Mouse (Mus musculus) heart, adult 8-10 months (tissue): ENCODE measurements around the gene Plin3. TPM values are rescaled to one million over a fixed set of nuclear protein-coding genes. Genes with fewer than 3 reads are reported as not detected.

ENCODE experiments used
- DNase-seq: peaks from one replicate; pipeline ENCODE4 v3.0.0; 2022; ENCODE audit warnings: low spot score
- total RNA-seq, 4 experiments: library from RNA; stranded (reverse); gene quantifications; 2 replicates each; pipeline ENCODE4 v1.2.4; 2022

The Plin3 gene
- 100 to 1,000 TPM; 172 to 233 (median 219) TPM for total RNA-seq

GRCm38 (mm10) chr17:56292531-56293222 lies at the start of gene Plin3:
Gene Plin3, minus strand, starts transcription at chr17:56292873.
- peak; percentile 59 for DNase-seq

DNA sequence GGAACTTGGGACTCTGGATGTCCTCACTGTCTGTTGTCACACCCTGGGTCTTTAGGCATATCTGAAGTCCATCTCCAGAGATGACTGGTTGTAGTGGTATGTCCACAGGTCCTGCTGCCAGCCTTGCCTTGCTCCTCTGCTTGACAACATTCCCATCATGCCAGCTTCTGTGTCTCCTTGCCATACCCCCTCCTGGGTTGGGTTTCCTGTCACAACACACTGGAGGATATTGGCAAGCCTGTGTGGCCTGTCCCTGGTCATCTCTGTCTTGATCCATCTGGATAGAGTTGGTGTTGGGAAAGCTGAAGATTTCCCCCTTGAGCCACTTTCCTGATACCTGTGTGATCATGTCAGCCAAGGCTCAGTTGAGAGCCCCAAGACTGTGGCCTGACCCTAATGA lies 48.0 kb upstream of the Plin3 start:
- no peak for DNase-seq

DNA sequence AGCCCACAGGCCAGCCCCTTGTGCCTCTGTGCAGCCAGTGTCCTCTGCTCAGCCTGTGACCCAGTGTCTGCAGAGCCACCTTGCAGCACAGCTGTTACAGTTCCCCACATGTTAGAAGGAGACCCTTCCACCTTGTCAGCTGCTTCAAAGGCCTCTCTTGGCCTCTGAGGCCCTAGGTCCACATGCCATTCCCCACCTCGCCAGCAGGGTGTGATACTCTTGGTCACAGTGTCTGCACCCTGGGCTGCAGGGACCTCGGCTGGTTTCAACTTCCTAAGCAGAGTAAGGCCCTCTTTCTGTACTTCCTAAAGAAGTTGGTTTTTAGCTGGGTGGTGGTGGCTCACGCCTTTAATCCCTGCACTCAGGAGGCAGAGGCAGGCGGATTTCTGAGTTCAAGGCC lies 46.2 kb upstream of the Plin3 start:
- DNase-seq = no peak

DNA sequence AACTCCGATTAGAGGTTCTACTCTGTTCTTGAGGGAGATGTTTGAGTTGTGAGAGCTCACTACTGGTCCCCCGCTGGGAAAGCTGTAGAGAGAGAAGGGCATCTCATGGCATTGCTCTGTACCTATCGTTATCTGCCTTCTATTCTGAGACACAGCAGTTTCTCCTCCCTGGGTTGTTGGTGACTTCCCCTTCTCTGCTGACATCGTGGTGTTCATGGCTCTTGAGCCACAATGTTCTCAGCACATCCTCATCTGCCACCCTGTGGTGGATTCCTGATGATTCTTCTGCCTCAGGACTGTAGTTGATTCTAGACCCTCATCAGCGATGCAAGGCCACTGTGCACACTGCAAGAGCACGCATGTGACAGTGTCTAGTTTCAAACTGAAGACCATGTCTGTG lies 45.1 kb upstream of the Plin3 start:
- DNase-seq = no peak

DNA sequence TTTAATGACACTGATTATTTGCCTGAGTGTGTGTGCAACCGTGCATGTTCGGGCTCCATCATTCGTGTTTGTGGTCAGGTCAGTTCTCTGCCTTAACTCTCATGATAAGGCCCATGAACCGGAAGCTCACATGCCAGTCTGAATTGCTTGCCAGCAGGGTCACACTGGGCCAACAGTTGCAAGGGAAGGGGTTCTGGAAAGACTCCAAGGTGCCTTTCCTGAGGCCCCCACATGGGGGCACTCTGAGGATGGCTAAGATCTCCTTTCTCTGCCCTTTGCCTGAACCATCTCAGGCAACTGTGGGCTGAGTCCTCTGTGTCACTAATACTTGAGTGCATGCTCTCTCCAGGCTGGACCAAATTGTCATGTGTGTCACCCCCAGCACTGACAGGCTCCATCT lies 44.5 kb upstream of the Plin3 start:
- peak; percentile 54 for DNase-seq

GRCm38 (mm10) chr17:56332987-56333386 lies 40.3 kb upstream of the Plin3 start:
- no peak for DNase-seq

- no peak for DNase-seq
These were observed 38.6 kb upstream of the Plin3 start for GRCm38 (mm10) chr17:56331256-56331655.

DNA sequence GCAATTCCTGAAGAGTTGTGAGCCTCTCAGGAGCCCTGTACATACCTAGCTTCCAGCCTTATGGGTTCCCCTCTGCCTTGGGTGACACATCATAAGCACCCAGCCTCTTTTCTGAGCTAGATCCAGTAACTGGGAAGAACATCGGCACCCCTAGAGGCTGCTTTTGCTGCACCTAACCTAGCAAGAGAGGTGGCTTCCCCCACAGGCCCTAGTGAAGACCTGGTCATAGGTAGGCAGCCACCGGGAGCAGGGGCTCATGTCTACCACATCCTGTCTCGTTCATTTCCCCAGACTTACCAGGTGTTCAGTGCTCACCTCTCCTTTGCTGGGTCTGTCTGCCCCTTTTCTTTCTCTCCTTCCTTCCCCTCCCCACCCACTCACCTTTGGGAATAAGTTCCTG lies 37.7 kb upstream of the Plin3 start:
- DNase-seq = no peak

DNA sequence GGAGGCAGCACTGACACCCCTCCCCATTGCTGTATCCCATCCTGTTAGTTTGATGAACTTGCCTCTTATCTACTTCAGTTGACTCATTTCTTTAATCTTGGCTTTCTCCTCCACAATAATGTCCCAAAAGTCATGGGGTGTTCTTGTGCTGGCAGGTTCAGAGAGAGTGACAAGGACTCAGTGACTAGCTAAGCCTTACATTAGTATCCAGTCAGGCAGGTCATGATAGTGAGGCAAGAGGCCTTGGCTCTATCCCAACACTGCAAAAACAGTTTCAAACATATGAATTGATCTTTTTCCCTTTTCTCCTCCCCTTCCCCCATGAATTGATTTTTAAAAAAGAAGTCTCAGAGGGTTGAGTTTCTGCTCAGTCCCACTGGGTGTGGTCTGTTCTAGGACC lies 36.6 kb upstream of the Plin3 start:
- DNase-seq = no peak

DNA sequence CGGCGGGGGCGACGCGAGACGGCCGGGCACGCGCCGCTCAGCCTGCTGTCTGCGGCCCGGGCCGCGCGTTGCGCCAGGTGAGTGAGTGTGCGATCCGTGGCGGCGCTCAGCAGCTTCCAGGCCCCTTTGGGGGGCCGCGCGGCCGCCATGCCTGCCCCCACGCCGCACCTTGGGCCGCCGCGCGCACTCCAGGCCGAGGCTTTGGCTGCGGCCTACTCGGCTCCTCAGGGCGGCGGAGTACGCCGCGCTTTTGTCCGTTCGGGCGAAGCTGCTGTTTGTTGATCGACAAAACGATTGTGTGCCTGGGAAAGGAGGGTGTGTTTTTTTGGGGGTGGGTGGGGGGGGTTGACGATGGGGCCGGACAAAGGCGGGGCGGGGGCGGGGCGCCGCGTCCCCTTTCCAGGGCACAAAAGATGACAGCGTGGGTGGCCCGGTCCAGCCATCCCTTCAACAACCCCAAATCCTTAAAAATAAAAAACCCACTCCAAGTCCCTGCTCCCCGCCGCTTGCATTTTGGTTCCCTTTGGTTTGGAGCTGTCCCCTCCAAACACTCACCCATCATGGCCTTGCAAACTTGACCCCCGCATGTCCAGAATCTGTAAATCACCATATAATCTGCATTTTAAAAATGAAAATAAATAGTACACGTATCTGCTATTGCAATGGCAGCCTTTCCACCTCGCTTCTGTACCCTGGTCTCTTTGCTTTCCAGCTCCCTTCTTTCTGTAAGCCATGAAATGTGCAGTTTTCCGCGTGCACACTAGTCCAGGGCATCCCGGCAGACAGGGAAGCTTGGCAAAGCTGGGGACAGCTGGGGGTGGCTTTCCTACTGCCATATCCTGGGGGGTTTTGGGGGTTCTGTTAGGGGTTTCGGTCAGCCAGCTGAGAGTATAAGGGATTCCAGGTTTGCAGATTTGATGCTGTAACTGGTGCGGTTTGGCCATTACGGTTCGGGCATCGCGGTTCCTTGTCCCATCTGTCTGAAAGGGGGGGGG lies 33.8 kb upstream of the Plin3 start:
- DNase-seq = no peak

DNA sequence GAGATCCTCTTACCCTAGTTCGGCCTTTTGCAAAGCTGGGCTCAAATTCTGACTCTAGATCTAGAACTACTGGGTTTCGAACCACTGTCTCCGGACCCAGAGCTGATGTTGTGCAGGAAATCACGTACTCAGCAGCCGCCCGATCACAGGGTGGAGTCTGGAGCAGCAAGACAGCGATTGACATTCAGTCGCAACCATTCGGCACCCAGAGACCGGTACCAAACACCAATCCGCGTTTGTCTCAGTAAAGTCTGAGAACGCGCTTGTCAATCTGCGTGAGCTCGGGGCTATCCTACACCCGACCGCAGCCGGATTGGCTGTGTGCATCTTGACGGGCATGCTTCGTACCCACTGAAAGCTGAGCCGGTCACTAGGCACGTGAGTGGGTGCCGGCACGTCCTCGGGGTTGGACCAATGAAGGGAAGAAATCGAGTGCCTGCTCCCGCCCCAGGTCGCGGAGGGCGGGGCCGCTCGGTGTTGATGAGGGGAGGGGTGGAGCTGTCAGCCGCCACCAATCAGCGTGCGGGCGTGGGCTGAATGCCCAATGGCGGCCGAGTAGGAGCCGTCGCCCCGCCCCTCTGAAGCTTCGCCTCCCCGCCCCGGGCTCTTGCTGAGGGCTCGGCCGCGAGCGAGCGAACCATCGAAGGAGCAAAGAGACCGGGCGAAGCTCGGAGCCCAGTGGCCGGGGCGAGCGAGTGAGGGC lies 32.9 kb upstream of the Plin3 start, which contains the start of gene Kdm4b:
Kdm4b (plus strand) TSS at position 613 of the 703 bp plus-strand sequence.
- peak; percentile 99 for DNase-seq

DNA sequence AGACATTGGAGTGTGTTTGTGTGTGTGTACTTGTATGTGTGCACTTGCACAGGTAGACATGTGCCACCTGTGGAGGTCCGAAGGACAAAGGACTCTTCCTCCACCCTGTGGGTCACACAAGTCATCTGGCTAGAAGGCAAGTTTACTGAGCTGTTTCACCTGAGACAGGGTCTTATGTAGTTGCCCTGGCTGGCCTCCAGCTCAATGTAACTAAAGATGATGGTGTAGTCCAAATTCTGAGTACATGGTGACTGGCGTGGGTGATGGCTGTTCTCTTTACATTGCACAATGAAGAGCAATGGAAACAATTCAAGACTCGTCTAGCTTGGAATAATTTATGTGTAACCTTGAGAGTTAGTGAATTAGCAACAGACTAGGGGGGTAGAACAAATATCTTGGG lies 31.7 kb upstream of the Plin3 start:
- no peak for DNase-seq

GRCm38 (mm10) chr17:56309191-56309945 lies 16.7 kb upstream of the Plin3 start:
- DNase-seq = no peak

GRCm38 (mm10) chr17:56308088-56308487 lies 15.4 kb upstream of the Plin3 start:
- DNase-seq = no peak

DNA sequence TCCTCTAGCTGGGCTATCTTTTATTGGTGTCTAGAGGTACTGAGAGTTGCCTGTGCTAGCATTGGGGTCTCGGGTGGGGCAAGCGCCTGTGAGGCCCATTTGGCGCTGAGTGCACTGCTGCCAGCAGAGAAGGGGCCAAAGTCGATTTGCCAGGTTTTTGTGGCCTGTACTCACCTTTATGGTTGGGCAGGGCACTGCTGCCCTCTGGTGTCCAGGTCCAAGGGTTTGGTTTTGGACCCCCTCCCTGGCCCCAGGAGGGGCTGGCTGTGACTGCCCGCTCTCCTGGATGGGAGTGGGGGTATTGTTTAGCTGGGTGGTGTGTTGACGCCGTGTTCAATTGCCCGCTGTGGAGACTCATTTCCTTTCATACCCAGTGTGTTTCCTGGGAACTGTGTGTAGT lies 13.2 kb upstream of the Plin3 start:
- DNase-seq = no peak

GRCm38 (mm10) chr17:56305156-56305555 lies 12.5 kb upstream of the Plin3 start:
- no peak for DNase-seq

DNA sequence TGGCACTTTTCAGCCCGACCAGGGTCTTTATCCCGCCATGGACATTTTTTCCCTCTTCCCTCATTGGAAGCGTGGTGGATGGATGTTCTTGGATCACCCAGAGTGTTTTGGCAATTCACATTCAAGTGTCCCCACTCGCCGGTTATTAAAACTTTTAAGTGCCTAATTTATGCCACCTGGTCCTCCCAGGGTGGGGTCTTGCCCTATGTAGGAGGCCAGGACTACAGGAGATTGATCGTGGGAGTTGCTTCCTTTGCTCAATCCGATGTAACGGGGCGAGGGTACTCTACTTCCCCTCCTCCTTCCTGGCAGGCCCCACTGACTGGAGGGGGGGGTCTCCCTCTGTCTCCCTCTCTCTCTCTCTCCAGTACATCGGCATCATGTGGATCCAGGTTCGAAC lies 12.0 kb upstream of the Plin3 start:
- DNase-seq = no peak

GRCm38 (mm10) chr17:56303847-56304586 lies 11.3 kb upstream of the Plin3 start:
- DNase-seq = peak; percentile 94

DNA sequence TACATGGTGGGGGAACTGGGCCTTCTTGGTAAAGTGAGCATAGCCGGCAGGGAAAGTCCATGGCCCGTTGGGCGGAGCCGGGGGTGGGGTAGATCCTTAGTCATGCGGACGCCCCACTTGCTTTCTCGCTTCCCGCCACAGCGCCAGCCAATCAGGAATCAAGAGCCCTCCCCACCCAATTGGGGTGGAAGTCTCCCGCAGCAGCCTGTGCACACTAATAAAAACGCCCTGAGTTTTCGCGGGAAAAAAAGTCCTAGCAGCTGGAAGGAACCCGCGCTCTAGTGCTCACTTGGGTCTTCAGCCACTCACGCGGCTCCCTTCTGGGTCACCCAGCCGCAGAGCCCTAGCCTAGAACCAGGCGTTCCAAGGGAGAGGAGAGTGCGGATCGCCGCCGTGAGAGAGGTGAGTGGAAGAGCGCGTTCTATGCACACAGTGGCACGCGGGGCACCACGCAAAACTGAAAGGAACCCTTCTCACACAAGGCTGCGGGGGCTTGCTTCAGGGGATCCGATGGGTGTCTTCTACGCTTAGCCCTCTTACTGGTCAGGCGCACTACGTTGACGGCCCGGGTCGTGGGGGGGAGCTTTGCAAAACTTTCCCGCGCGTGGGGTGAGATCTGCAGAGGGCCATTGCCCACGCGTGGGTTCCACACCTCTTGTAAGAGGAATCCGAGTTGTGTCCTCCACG lies 10.6 kb upstream of the Plin3 start, which contains the start of gene Uhrf1:
Uhrf1 (plus strand) TSS at position 162 of the 687 bp plus-strand sequence.
- DNase-seq = peak; percentile 69
